Mouse (Mus musculus) spleen, adult 18-20 months (tissue): ENCODE results near the gene Nms.
A peak's percentile ranks its signal among the peaks of the same experiment; 100 is the strongest.

Experiments used
- DNase-seq, 2 experiments: peaks; one replicate each; pipeline ENCODE4 v3.0.0; 2022; ENCODE audit warnings: mixed read lengths in 2 of 2

Gene Nms

GRCm38 (mm10) chr1:38938849-38939248, at the start of gene Nms:
TSS of gene Nms (plus strand) at chr1:38939149.
- DNase-seq = no peak

- DNase-seq = no peak
Observed at GRCm38 (mm10) chr1:38891444-38891843, 47.5 kb upstream of the Nms start.

- no peak for DNase-seq
Observed at GRCm38 (mm10) chr1:38893081-38893480, 45.9 kb upstream of the Nms start.

- DNase-seq = peak; percentile 80 to 82
Observed at GRCm38 (mm10) chr1:38897431-38898248, 41.3 kb upstream of the Nms start, which contains the start of gene Chst10. TSS of gene Chst10 (minus strand) at chr1:38898161.

GRCm38 (mm10) chr1:38902571-38902970, 36.4 kb upstream of the Nms start:
- DNase-seq = peak in 1 of 2 experiments; percentile 19

- DNase-seq = no peak
Observed at GRCm38 (mm10) chr1:38903985-38904384, 35.0 kb upstream of the Nms start.

GRCm38 (mm10) chr1:38928996-38929395, 10.0 kb upstream of the Nms start:
- DNase-seq = no peak

GRCm38 (mm10) chr1:38929468-38929867, 9.5 kb upstream of the Nms start:
- no peak for DNase-seq

- no peak for DNase-seq
Observed at GRCm38 (mm10) chr1:38930767-38931166, 8.2 kb upstream of the Nms start.

GRCm38 (mm10) chr1:38934668-38935067, 4.3 kb upstream of the Nms start:
- peak in 1 of 2 experiments; percentile 28 for DNase-seq

- DNase-seq = peak in 1 of 2 experiments; percentile 36
Observed at GRCm38 (mm10) chr1:38936780-38937179, 2.2 kb upstream of the Nms start.

GRCm38 (mm10) chr1:38939608-38940007, 659 bp downstream of the Nms start:
- DNase-seq = no peak

GRCm38 (mm10) chr1:38956457-38956856, 17.5 kb downstream of the Nms start:
- DNase-seq = no peak

- no peak for DNase-seq
Observed at GRCm38 (mm10) chr1:38969116-38969515, 30.2 kb downstream of the Nms start.

GRCm38 (mm10) chr1:38971712-38972111, 32.8 kb downstream of the Nms start:
- no peak for DNase-seq

GRCm38 (mm10) chr1:38972986-38973592, 34.1 kb downstream of the Nms start:
- DNase-seq = no peak

GRCm38 (mm10) chr1:38979953-38980352, 41.0 kb downstream of the Nms start:
- no peak for DNase-seq

GRCm38 (mm10) chr1:38983870-38984269, 44.9 kb downstream of the Nms start:
- DNase-seq = no peak

- no peak for DNase-seq
Observed at GRCm38 (mm10) chr1:38985308-38985707, 46.4 kb downstream of the Nms start, which contains the start of gene Pdcl3. TSS of gene Pdcl3 (plus strand) at chr1:38985608.

GRCm38 (mm10) chr1:38987080-38987864, 48.3 kb downstream of the Nms start:
- peak; percentile 94 to 98 for DNase-seq

GRCm38 (mm10) chr1:38987865-38988211, 48.9 kb downstream of the Nms start:
- no peak for DNase-seq

GRCm38 (mm10) chr1:38988357-38988756, 49.4 kb downstream of the Nms start:
- DNase-seq = no peak

GRCm38 (mm10) chr1:38992365-38992764, 53.4 kb downstream of the Nms start:
- DNase-seq = no peak
